Mouse (Mus musculus) thymus, adult 18-20 months (tissue): ENCODE measurements at regions not wholly inside any gene's neighbourhood (a gene's known extent, or its start where the extent isn't known, plus 50 kb on each side); places are given as distances from the start of the nearest gene placed in this dataset.
A peak's percentile ranks its signal among the peaks of the same experiment; 100 is the strongest.

Experiments used
- DNase-seq, 2 experiments: peaks; one replicate each; pipeline ENCODE4 v3.0.0; 2022; ENCODE audit warnings: mixed read lengths in 2 of 2

- peak in 1 of 2 experiments; percentile 10 for DNase-seq
Measured at GRCm38 (mm10) chrX:152918212-152918611, 88.1 kb upstream of the Usp51 start.

DNA sequence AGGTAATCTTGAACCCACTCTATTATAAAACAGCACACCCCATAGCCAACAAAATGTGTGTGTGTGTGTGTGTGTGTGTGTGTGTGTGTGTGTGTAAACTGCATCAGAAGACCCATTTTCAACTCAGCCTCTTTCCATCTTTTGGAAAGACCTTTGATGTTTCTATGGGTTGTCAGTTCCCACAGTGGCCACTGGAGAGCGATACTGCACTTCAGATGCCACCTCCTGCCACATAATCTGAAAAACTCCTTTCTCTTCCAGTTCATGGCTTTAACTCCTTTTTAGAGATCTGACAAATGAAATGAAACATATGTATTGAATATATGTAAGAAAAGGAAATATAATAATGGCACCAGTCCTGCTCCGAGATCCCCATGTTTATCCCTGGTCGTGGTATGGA, 79.3 kb upstream of the Usp51 start:
- no peak for DNase-seq

GRCm38 (mm10) chrX:152946201-152946600, 60.1 kb upstream of the Usp51 start:
- no peak for DNase-seq
